ENCODE assay signal across 12 mouse cellular contexts in the genomic region with DNA sequence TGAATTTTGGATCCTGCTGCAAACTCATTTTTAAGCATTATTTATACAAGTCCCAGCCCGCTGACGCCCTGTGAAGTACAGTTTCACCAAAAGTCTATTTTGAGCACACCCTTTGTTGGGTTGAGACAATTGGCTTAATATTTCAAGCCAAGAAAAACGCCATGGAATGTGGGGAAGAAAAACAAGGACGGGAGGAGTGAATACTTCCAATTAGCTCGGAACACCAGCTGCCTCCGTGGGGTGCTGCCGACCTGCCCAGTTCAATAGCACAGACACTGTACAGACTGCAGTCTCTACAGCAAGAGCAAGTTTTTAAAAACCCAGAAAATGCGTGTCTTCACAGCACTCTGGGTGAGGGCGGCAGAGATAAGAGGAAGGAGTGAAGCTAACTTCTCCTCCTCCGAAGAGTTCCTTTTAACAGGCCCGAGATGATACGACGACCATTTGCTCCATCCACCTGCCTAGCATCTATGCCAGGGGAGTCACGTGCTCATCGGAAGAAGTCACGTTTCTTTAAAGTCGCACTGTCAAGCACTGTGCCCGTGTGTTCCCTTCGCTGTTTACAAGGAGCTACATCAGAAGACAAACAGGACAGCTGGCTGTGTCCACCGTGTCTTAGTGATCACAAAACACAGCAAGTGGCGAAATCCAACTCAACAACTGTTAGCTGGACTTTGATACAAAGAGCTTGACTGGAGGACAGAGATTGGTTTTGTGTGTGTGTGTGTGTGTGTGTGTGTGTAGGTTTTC. TPM values are rescaled to one million over a fixed set of nuclear protein-coding genes. Genes with fewer than 3 reads are reported as not detected.
DNase-seq lines count a peak whose midpoint lies in the region; ATAC-seq and TF ChIP-seq lines count a peak whose summit lies in the region.
"Had no signal": no experiment of that assay in that cellular context is flagged by ENCODE, and none has a peak within 500 bp of the region (broad histone marks: within the 10 kb centered on the region; RNA-seq: fewer than 3 reads in every experiment).

No protein-coding gene starts in this region.

- peak overlapping the region; percentile 48; the same call in 1 of the 2 replicates for H3K27ac ChIP-seq in forebrain, embryonic 13.5 days
- no peak overlapping the region for H3K27ac ChIP-seq in forebrain, postnatal 0 days (ENCODE audit: low read depth, low read length)
- H3K27ac ChIP-seq in kidney, postnatal 0 days, result no peak overlapping the region; the same call in 1 of the 2 replicates
- H3K27ac ChIP-seq in heart, embryonic 16.5 days (ENCODE audit: low read length), result peak overlapping the region; percentile 17; the same call in 1 of the 2 replicates

- H3K36me3 ChIP-seq in forebrain, embryonic 13.5 days (ENCODE audit: poor library complexity, severe bottlenecking), result peaks cover 70% of the 10 kb centered on the region
- H3K36me3 ChIP-seq in forebrain, postnatal 0 days (ENCODE audit: insufficient read depth), result peaks cover 41% of the 10 kb centered on the region
- peaks cover 33% of the 10 kb centered on the region for H3K36me3 ChIP-seq in kidney, postnatal 0 days (ENCODE audit: insufficient read depth, low read length)
- peaks cover 12% of the 10 kb centered on the region for H3K36me3 ChIP-seq in heart, embryonic 16.5 days (ENCODE audit: control insufficient read depth, insufficient read depth)

- no peak for DNase-seq in forebrain, postnatal 0 days
- DNase-seq in kidney, postnatal 0 days (ENCODE audit: low spot score), result peak; percentile 34
- no peak for DNase-seq in kidney, postnatal 10 days
- DNase-seq in Muller cell, postnatal 12 days (ENCODE audit: inconsistent ontology term), result peak; percentile 77
- DNase-seq in right cerebral cortex, adult 2 months (ENCODE audit: low spot score in 2 of 2), result no peak
- no peak for DNase-seq in embryo, embryonic 10.5 days (ENCODE audit: low spot score)
- DNase-seq: kidney, adult 11 months; lung, postnatal 4 days; thymus, adult 2 months had no signal

- 38% methylated on average over 21 of the region's 21 CpGs for WGBS in forebrain, embryonic 13.5 days
- WGBS in forebrain, postnatal 0 days, result 28% methylated on average over 21 of the region's 21 CpGs
- 61% methylated on average over 21 of the region's 21 CpGs for WGBS in kidney, postnatal 0 days
- WGBS in heart, embryonic 16.5 days, result 60% methylated on average over 21 of the region's 21 CpGs

- TF ChIP-seq CTCF in forebrain, postnatal 0 days (IDR thresholded peaks at IDR 0.05; ENCODE audit: low read depth), result no peak
- no peak for TF ChIP-seq CTCF in kidney, postnatal 0 days (IDR thresholded peaks at IDR 0.05; ENCODE audit: low read depth)

- no peak overlapping the region for H3K9ac ChIP-seq in forebrain, embryonic 13.5 days
- no peak overlapping the region for H3K9ac ChIP-seq in forebrain, postnatal 0 days
- H3K9ac ChIP-seq in kidney, postnatal 0 days (ENCODE audit: low read depth, low read length), result no peak overlapping the region
- no peak overlapping the region for H3K9ac ChIP-seq in heart, embryonic 16.5 days (ENCODE audit: low read length)

- no peaks in the 10 kb centered on the region for H3K27me3 ChIP-seq in forebrain, embryonic 13.5 days
- H3K27me3 ChIP-seq in forebrain, postnatal 0 days (ENCODE audit: insufficient read depth, low read length), result no peaks in the 10 kb centered on the region
- H3K27me3 ChIP-seq in kidney, postnatal 0 days (ENCODE audit: insufficient read depth, low read length), result no peaks in the 10 kb centered on the region
- no peaks in the 10 kb centered on the region for H3K27me3 ChIP-seq in heart, embryonic 16.5 days (ENCODE audit: control insufficient read depth, insufficient read depth, low read length)

- no peaks in the 10 kb centered on the region for H3K9me3 ChIP-seq in forebrain, embryonic 13.5 days (replicated peaks)
- H3K9me3 ChIP-seq in forebrain, postnatal 0 days (ENCODE audit: low read length), result no peaks in the 10 kb centered on the region
- no peaks in the 10 kb centered on the region for H3K9me3 ChIP-seq in kidney, postnatal 0 days (replicated peaks; ENCODE audit: low read length)
- no peaks in the 10 kb centered on the region for H3K9me3 ChIP-seq in heart, embryonic 16.5 days (replicated peaks; ENCODE audit: control insufficient read depth, low read length)

- peak overlapping the region; percentile 6; the same call in 1 of the 2 replicates for H3K4me2 ChIP-seq in forebrain, embryonic 13.5 days
- no peak overlapping the region for H3K4me2 ChIP-seq in forebrain, postnatal 0 days (ENCODE audit: low read depth)
- no peak overlapping the region for H3K4me2 ChIP-seq in kidney, postnatal 0 days (ENCODE audit: low read length)
- H3K4me2 ChIP-seq in heart, embryonic 16.5 days (ENCODE audit: low read depth, low read length), result peak overlapping the region; percentile 14; the same call in 1 of the 2 replicates

- H3K4me1 ChIP-seq in forebrain, embryonic 13.5 days, result peaks cover 16% of the 10 kb centered on the region
- peaks cover 8% of the 10 kb centered on the region; the same call in 1 of the 2 replicates for H3K4me1 ChIP-seq in forebrain, postnatal 0 days (ENCODE audit: insufficient read depth)
- no peaks in the 10 kb centered on the region for H3K4me1 ChIP-seq in kidney, postnatal 0 days (replicated peaks; ENCODE audit: insufficient read depth, low read length)
- H3K4me1 ChIP-seq in heart, embryonic 16.5 days (ENCODE audit: control insufficient read depth, insufficient read depth, low read length), result peaks cover 20% of the 10 kb centered on the region

- 0 out of 2 replicates have a peak, but pooled peaks have one; percentile 58 for ATAC-seq in forebrain, embryonic 13.5 days
- no peak for ATAC-seq in forebrain, postnatal 0 days
- ATAC-seq in kidney, postnatal 0 days (replicated peaks; ENCODE audit: low FRiP score, low read depth), result no peak
- ATAC-seq in heart, embryonic 16.5 days (replicated peaks; ENCODE audit: extremely low read depth, insufficient read depth, low FRiP score), result no peak

- no peak overlapping the region for H3K4me3 ChIP-seq in forebrain, embryonic 13.5 days
- no peak overlapping the region for H3K4me3 ChIP-seq in forebrain, postnatal 0 days (ENCODE audit: low read depth, low read length)
- H3K4me3 ChIP-seq in kidney, postnatal 0 days (replicated peaks; ENCODE audit: low read depth, low read length), result no peak overlapping the region
- H3K4me3 ChIP-seq in heart, embryonic 16.5 days (ENCODE audit: low read length), result no peak overlapping the region

RNA-seq across cellular contexts. Expression of a gene that starts 38.8 kb away (rescaled TPM):
- polyA plus RNA-seq in forebrain, embryonic 13.5 days (2015; fragmentation: Nextera tagmentation; extraction: Ambion mirVana), result not detected in 2 replicates
- 0.05 and 0.46 TPM in 2 replicates for total RNA-seq in forebrain, postnatal 0 days (2014; rRNA removed)
- 0.08 and 0.11 TPM in 2 replicates for polyA plus RNA-seq in forebrain, postnatal 0 days (2015; fragmentation: Nextera tagmentation; extraction: Ambion mirVana)
- 0.31 and 0.36 TPM in 2 replicates for polyA plus RNA-seq in kidney, postnatal 0 days (2015; fragmentation: Nextera tagmentation; extraction: Ambion mirVana)
- polyA plus RNA-seq in heart, embryonic 16.5 days (2015; fragmentation: Nextera tagmentation; extraction: Ambion mirVana), result 21.6 and 27.8 TPM in 2 replicates
- polyA plus RNA-seq: spleen, adult 2 months had no signal

Comparison
In these comparisons a context has a peak if more than half of its experiments do, and no peak if none do; other contexts are left out.
1. H3K27ac ChIP-seq: peak in forebrain, embryonic 13.5 days (single experiment) and heart, embryonic 16.5 days (single experiment); none in forebrain, postnatal 0 days (single experiment) and kidney, postnatal 0 days (single experiment).
2. H3K4me2 ChIP-seq: peak in forebrain, embryonic 13.5 days (single experiment) and heart, embryonic 16.5 days (single experiment); none in forebrain, postnatal 0 days (single experiment) and kidney, postnatal 0 days (single experiment).
3. DNase-seq: peak in kidney, postnatal 0 days (single experiment) and Muller cell, postnatal 12 days (single experiment); none in forebrain, postnatal 0 days (single experiment), kidney, postnatal 10 days (single experiment), right cerebral cortex, adult 2 months (0 of 2) and embryo, embryonic 10.5 days (single experiment).
4. RNA of a gene that starts 38.8 kb away (polyA plus RNA-seq): 21.6 to 27.8 TPM in heart, embryonic 16.5 days; 0.31 to 0.36 TPM in kidney, postnatal 0 days, 0.08 to 0.11 TPM in forebrain, postnatal 0 days and not detected in forebrain, embryonic 13.5 days; every median in the first group is over 10 times any median in the second.